Mouse (Mus musculus): ENCODE results near the gene Sccpdh. TPM values are rescaled to one million over a fixed set of nuclear protein-coding genes. Genes with fewer than 3 reads are reported as not detected.
"Not testable (repeated sequence)": the region's sequence is repeated elsewhere in the genome, so short reads cannot be mapped to it uniquely, and the experiment has no call there.

Sccpdh gene
- polyA plus RNA-seq, 1 experiment: 0.57 TPM

GRCm38 (mm10) chr1:179642726-179643125, 25.3 kb upstream of the Sccpdh start:
- Histone ChIP-seq H3K27me3 (replicated peaks) (peaks cover 16% of the 10 kb centered on the region), H3K4me3 (replicated peaks) (no peak overlapping the region), H3K36me3 (replicated peaks; ENCODE audit: low read length) (no peaks in the 10 kb centered on the region), H3K9me3 (no peaks in the 10 kb centered on the region), H3K4me1 (peaks cover 24% of the 10 kb centered on the region)
- no peak for TF ChIP-seq FLI1 (IDR thresholded peaks at IDR 0.05; ENCODE audit: low read length)
- TF ChIP-seq GATA1 (IDR thresholded peaks at IDR 0.05; ENCODE audit: borderline replicate concordance, low read length): no peak

GRCm38 (mm10) chr1:179644151-179644550, 23.9 kb upstream of the Sccpdh start:
- Histone ChIP-seq H3K27me3 (replicated peaks) (peaks cover 16% of the 10 kb centered on the region), H3K36me3 (replicated peaks; ENCODE audit: low read length) (no peaks in the 10 kb centered on the region), H3K4me1 (peaks cover 28% of the 10 kb centered on the region), H3K4me3 (replicated peaks) (no peak overlapping the region), H3K9me3 (no peaks in the 10 kb centered on the region)
- TF ChIP-seq FLI1 (IDR thresholded peaks at IDR 0.05; ENCODE audit: low read length): no peak
- no peak for TF ChIP-seq GATA1 (IDR thresholded peaks at IDR 0.05; ENCODE audit: borderline replicate concordance, low read length)

DNA sequence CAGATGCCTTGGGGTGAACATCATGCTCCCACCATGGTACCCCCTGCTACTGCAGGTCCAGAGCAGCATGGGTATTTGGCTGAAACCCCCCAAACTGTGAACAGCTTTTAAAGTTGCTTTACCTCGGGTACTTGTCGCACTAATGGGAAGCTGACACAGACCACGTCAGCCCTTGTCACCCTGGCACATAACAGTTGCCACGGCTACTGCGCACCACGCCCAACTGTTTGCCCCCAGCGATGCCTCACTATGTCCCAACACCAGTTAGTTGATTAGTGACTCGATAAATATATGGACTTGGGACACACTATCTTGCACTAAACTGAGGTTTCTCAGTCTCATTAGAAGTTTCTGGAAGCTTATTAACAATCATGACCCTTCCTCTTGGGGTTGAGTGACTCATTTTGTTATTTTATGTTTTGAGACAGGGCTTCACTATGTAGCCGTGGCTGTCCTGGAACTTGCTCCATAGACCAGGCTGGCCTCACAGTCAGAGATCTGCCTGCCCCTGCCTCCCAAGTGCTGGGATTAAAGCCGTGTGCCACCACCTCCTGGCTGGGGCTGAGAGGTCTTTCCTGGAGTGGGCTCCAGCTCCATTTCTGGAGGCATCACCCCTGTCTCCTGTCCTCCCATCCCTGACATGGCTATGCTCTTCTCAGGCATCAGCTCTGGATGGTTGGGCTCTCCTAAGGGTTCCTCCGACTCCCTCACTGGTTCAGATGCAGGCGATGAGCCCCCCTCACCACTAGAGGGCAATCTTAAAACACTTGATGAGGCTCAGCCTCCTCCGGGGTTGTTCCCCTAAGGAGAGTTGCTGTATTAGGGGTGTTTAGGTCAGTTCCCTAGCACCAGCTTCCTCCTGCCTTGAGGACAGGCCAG, 22.7 kb upstream of the Sccpdh start:
- Histone ChIP-seq H3K27me3 (replicated peaks) (peaks cover 16% of the 10 kb centered on the region), H3K36me3 (replicated peaks; ENCODE audit: low read length) (no peaks in the 10 kb centered on the region), H3K4me3 (replicated peaks) (peak overlapping the region; percentile 62), H3K9me3 (no peaks in the 10 kb centered on the region), H3K4me1 (peaks cover 40% of the 10 kb centered on the region)
- no peak for TF ChIP-seq FLI1 (IDR thresholded peaks at IDR 0.05; ENCODE audit: low read length)
- no peak for TF ChIP-seq GATA1 (IDR thresholded peaks at IDR 0.05; ENCODE audit: borderline replicate concordance, low read length)

DNA sequence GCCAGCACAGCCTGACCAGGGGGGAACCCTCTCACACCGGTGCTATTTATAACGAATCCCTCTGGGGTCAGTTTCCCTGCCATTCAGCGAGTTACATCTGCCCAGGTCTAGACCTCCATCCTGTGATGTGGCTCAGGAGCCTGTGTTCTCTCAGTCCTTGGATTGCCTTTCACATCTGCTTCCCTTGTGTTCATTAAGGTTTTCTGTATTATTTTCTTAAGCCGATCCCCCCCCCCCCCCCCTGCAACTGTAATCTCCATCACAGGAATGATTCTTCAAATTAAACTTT, 22.1 kb upstream of the Sccpdh start:
- H3K36me3 ChIP-seq (replicated peaks; ENCODE audit: low read length): no peaks in the 10 kb centered on the region
- TF ChIP-seq FLI1 (IDR thresholded peaks at IDR 0.05; ENCODE audit: low read length): no peak
- TF ChIP-seq GATA1 (IDR thresholded peaks at IDR 0.05; ENCODE audit: borderline replicate concordance, low read length): no peak
- H3K4me1 ChIP-seq: peaks cover 46% of the 10 kb centered on the region
- no peaks in the 10 kb centered on the region for H3K9me3 ChIP-seq
- H3K27me3 ChIP-seq (replicated peaks): peaks cover 16% of the 10 kb centered on the region
- peak overlapping the region; percentile 62 for H3K4me3 ChIP-seq (replicated peaks)

- not testable (repeated sequence) for H3K4me3 ChIP-seq (replicated peaks); H3K36me3 ChIP-seq (replicated peaks; ENCODE audit: low read length); H3K9me3 ChIP-seq
- peaks cover 10% of the 10 kb centered on the region for H3K27me3 ChIP-seq (replicated peaks)
- H3K4me1 ChIP-seq: peaks cover 42% of the 10 kb centered on the region
Observed at GRCm38 (mm10) chr1:179648678-179649077, 19.3 kb upstream of the Sccpdh start.

DNA sequence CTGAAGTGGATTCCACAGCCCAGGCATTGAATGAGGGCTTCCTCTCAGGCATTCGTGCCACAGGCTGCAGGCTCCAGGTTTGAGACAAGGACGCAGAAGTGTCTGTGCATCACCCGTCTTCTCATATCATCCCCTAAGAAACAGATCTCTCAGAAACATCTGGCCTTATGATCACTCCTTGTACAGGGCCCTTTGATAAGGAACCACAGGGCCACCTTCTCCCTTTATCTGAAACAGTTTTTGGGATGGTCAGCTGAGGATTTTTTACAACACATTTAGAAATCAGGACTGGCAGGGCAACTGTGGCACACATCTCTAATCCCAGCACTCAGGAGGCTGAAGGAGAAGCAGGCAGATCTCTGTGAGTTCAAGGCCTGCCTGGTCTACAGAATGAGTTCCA, 18.7 kb upstream of the Sccpdh start:
- Histone ChIP-seq H3K36me3 (replicated peaks; ENCODE audit: low read length) (no peaks in the 10 kb centered on the region), H3K4me3 (replicated peaks) (no peak overlapping the region), H3K27me3 (replicated peaks) (peaks cover 5% of the 10 kb centered on the region), H3K4me1 (peaks cover 42% of the 10 kb centered on the region), H3K9me3 (peaks cover 4% of the 10 kb centered on the region; the same call in 1 of the 2 replicates)
- TF ChIP-seq FLI1 (IDR thresholded peaks at IDR 0.05; ENCODE audit: low read length) (no peak), GATA1 (IDR thresholded peaks at IDR 0.05; ENCODE audit: borderline replicate concordance, low read length) (no peak)

GRCm38 (mm10) chr1:179650284-179650683, 17.7 kb upstream of the Sccpdh start:
- Histone ChIP-seq H3K4me3 (replicated peaks) (no peak overlapping the region), H3K27me3 (replicated peaks) (peaks cover 2% of the 10 kb centered on the region), H3K36me3 (replicated peaks; ENCODE audit: low read length) (no peaks in the 10 kb centered on the region), H3K4me1 (peaks cover 42% of the 10 kb centered on the region), H3K9me3 (peaks cover 4% of the 10 kb centered on the region; the same call in 1 of the 2 replicates)
- TF ChIP-seq FLI1 (IDR thresholded peaks at IDR 0.05; ENCODE audit: low read length) (no peak), GATA1 (IDR thresholded peaks at IDR 0.05; ENCODE audit: borderline replicate concordance, low read length) (no peak)

DNA sequence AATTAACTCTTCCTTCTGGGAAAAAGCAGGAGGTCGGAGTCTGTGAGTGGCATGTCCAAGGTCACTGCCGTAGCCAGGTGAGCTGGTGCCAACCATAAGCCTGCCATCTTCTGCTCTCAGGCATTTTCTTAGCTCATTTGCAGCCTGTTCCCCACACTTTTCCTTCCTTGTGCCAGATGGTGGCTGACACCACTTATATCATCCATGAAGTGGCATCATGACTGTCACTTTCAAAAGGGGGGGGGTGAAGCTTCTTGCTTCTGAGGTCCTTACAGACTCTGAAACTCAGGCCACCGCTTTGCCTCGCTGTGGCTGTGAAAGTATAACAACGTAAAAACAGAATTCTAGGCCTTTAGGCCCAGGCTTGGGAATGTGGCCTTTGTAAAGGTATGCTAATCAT, 16.8 kb upstream of the Sccpdh start:
- H3K36me3 ChIP-seq (replicated peaks; ENCODE audit: low read length): no peaks in the 10 kb centered on the region
- H3K9me3 ChIP-seq: peaks cover 4% of the 10 kb centered on the region; the same call in 1 of the 2 replicates
- no peaks in the 10 kb centered on the region for H3K27me3 ChIP-seq (replicated peaks)
- no peak overlapping the region for H3K4me3 ChIP-seq (replicated peaks)
- TF ChIP-seq GATA1 (IDR thresholded peaks at IDR 0.05; ENCODE audit: borderline replicate concordance, low read length): no peak
- peaks cover 36% of the 10 kb centered on the region for H3K4me1 ChIP-seq

DNA sequence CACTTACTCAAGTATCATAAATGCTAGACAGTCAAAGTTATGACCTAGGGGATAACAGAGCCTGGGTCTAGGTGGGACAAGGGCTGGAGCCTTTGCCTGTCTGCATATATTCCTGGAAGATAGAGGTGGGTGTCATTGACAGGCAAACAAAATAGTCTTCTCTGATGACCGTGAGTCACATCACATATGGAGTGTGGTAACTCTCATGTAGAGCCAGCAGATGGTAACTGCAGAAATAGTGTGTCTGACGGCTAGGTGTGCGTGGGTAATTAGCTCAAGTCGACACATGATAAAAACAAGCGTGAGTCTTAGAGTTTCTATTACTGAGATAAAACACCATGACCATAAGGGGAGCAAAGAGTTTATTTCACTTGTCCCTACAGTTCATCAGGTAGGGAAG, 4.9 kb upstream of the Sccpdh start:
- TF ChIP-seq GATA1 (IDR thresholded peaks at IDR 0.05; ENCODE audit: borderline replicate concordance, low read length) (no peak), FLI1 (IDR thresholded peaks at IDR 0.05; ENCODE audit: low read length) (no peak)
- Histone ChIP-seq H3K27me3 (replicated peaks) (peaks cover 31% of the 10 kb centered on the region), H3K9me3 (peaks cover 7% of the 10 kb centered on the region; the same call in 1 of the 2 replicates), H3K36me3 (replicated peaks; ENCODE audit: low read length) (no peaks in the 10 kb centered on the region), H3K4me3 (replicated peaks) (no peak overlapping the region), H3K4me1 (peaks cover 13% of the 10 kb centered on the region)

- peaks cover 45% of the 10 kb centered on the region for H3K27me3 ChIP-seq (replicated peaks)
- H3K36me3 ChIP-seq (replicated peaks; ENCODE audit: low read length): no peaks in the 10 kb centered on the region
- TF ChIP-seq GATA1 (IDR thresholded peaks at IDR 0.05; ENCODE audit: borderline replicate concordance, low read length): no peak
- no peak for TF ChIP-seq FLI1 (IDR thresholded peaks at IDR 0.05; ENCODE audit: low read length)
- H3K4me3 ChIP-seq (replicated peaks): no peak overlapping the region
- peaks cover 7% of the 10 kb centered on the region; the same call in 1 of the 2 replicates for H3K9me3 ChIP-seq
- peaks cover 24% of the 10 kb centered on the region for H3K4me1 ChIP-seq
Observed at GRCm38 (mm10) chr1:179664309-179664930, 3.6 kb upstream of the Sccpdh start.
